Mouse (Mus musculus) frontal cortex, postnatal 36 days (tissue): ENCODE data around the gene Bod1l.
A peak's percentile ranks its signal among the peaks of the same experiment; 100 is the strongest.

Source experiments
- DNase-seq, 2 experiments: peaks; one replicate each; pipeline ENCODE4 v3.0.0; 2022; ENCODE audit warnings: low spot score in 2 of 2

Bod1l gene

GRCm38 (mm10) chr5:41801622-41802021 is 42.5 kb downstream of the Bod1l start:
- DNase-seq, result no peak

GRCm38 (mm10) chr5:41794434-41794833 is 49.7 kb downstream of the Bod1l start:
- DNase-seq, result peak in 1 of 2 experiments; percentile 44

- DNase-seq, result no peak
Observed at GRCm38 (mm10) chr5:41790517-41790916, 53.6 kb downstream of the Bod1l start.

- DNase-seq, result no peak
Observed at GRCm38 (mm10) chr5:41788877-41789276, 55.2 kb downstream of the Bod1l start.

GRCm38 (mm10) chr5:41781890-41782289 is 62.2 kb downstream of the Bod1l start:
- DNase-seq, result no peak

GRCm38 (mm10) chr5:41780026-41780425 is 64.1 kb downstream of the Bod1l start:
- DNase-seq, result no peak

GRCm38 (mm10) chr5:41775728-41776127 is 68.4 kb downstream of the Bod1l start:
- DNase-seq, result no peak

GRCm38 (mm10) chr5:41775273-41775672 is 68.8 kb downstream of the Bod1l start:
- no peak for DNase-seq

GRCm38 (mm10) chr5:41768382-41769040 is 75.6 kb downstream of the Bod1l start:
- DNase-seq, result peak; percentile 78 to 88

GRCm38 (mm10) chr5:41767296-41768200 is 76.6 kb downstream of the Bod1l start:
- DNase-seq, result no peak

GRCm38 (mm10) chr5:41766406-41767010 is 77.6 kb downstream of the Bod1l start:
- no peak for DNase-seq

- DNase-seq, result no peak
Observed at GRCm38 (mm10) chr5:41765626-41766405, 78.3 kb downstream of the Bod1l start.

GRCm38 (mm10) chr5:41763731-41764721 is 80.1 kb downstream of the Bod1l start, which contains the start of gene Nkx3-2:
Gene Nkx3-2 (minus strand): TSS chr5:41764501.
- DNase-seq, result no peak

GRCm38 (mm10) chr5:41762947-41763730 is 81.0 kb downstream of the Bod1l start:
- DNase-seq, result no peak

GRCm38 (mm10) chr5:41762141-41762946 is 81.8 kb downstream of the Bod1l start:
- no peak for DNase-seq

- no peak for DNase-seq
Observed at GRCm38 (mm10) chr5:41761509-41762140, 82.5 kb downstream of the Bod1l start.

- no peak for DNase-seq
Observed at GRCm38 (mm10) chr5:41760831-41761508, 83.1 kb downstream of the Bod1l start.

- DNase-seq, result no peak
Observed at GRCm38 (mm10) chr5:41760071-41760470, 84.0 kb downstream of the Bod1l start.
